Comparison of ENCODE assay signal across 1 mouse cellular context in the genomic region with DNA sequence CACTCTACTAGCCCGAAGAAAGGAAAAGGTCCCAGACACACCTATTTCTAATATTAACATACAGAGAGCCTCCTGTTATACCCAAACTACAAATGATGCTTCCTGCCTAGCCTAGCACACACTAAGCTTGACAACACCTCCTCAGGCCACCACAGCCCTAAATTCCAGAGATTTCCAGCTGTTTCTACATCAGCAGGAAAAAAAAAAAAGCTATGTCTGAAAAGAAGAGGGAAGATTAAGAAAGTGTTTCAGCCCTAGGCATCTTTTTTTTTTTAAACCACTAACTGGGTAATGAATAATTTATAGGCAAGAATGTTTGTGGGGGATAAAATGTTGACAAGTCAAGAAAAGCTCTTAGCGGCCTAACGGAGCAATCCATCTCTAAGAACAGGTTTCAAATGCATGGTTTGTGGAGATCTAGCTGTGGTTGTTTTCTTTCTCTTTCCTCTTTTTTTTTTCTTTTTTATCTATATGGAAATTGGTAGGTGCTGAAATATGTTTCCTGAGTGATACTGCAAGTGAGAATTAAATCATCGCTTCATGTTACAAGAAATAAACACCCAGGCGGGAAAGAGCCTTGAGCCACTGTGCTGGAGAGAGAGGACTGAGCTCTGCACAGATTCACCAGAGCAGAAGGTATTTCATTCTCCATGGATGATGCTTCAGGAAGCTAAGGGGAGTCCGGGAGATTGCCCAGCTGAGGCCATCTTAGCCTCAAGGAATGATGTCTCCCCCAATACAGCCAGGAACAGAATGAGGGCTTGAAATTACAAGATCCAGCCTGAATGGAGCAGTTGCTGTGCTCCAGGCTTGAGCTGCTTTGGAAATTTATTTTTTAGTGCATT.
TF ChIP-seq lines count a peak whose summit lies in the region.

No protein-coding gene starts in this region.

TF ChIP-seq in MEL, 35 proteins besides CTCF, POLR2A, EP300 and RAD21 (continued from another document):
- TF ChIP-seq RCOR1 (IDR thresholded peaks at IDR 0.05; ENCODE audit: low read depth, low read length) (peak; percentile 86), ZC3H11A (IDR thresholded peaks at IDR 0.05; ENCODE audit: low read depth, low read length) (no peak), SMC3 (IDR thresholded peaks at IDR 0.05; ENCODE audit: low read depth, low read length) (no peak), TBP (IDR thresholded peaks at IDR 0.05; ENCODE audit: low read depth, low read length) (no peak), MXI1 (IDR thresholded peaks at IDR 0.05; ENCODE audit: low read depth, low read length) (no peak), NELFE (IDR thresholded peaks at IDR 0.05; ENCODE audit: low read depth, low read length) (no peak), E2F4 (IDR thresholded peaks at IDR 0.05; ENCODE audit: borderline replicate concordance, low read depth, low read length) (no peak), TAL1 (IDR thresholded peaks at IDR 0.05; ENCODE audit: low read length) (peak; percentile 65), JUND (IDR thresholded peaks at IDR 0.05; ENCODE audit: low read depth, low read length) (no peak), UBTF (IDR thresholded peaks at IDR 0.05; ENCODE audit: borderline replicate concordance, insufficient read depth, low read depth, low read length) (no peak), MYB (IDR thresholded peaks at IDR 0.05; ENCODE audit: low read depth, low read length) (no peak), KAT2A (conservative IDR thresholded peaks at IDR 0.05; ENCODE audit: low read depth, low read length) (no peak), GABPA (IDR thresholded peaks at IDR 0.05; ENCODE audit: low read depth, low read length) (no peak), MYC (IDR thresholded peaks at IDR 0.05; ENCODE audit: low read depth, low read length) (0 out of 2 replicates have a peak, but pooled peaks have one; percentile 53), CHD2 (IDR thresholded peaks at IDR 0.05; ENCODE audit: low read length) (no peak)
